Mouse (Mus musculus) G1E (cell line): ENCODE data around the gene Aste1. TPM values are rescaled to one million over a fixed set of nuclear protein-coding genes. Genes with fewer than 3 reads are reported as not detected.
A peak's percentile ranks its signal among the peaks of the same experiment; 100 is the strongest.

ENCODE experiments used
- ATAC-seq: 2 replicates; pipeline ENCODE4 v1.8.0; 2016; ENCODE audit warnings: mild to moderate bottlenecking; ENCODE audit not compliant: insufficient number of reproducible peaks, poor library complexity, low FRiP score, severe bottlenecking; ENCODE audit errors: extremely low read depth
- DNase-seq: peaks from one replicate; pipeline ENCODE4 v3.0.0; 2012; ENCODE audit warnings: low spot score
- H3K27me3 ChIP-seq: 2 replicates; pipeline ENCODE4 v1.6.1; 2012; ENCODE audit warnings: mild to moderate bottlenecking, low read length, inconsistent platforms; ENCODE audit not compliant: insufficient read depth
- H3K36me3 ChIP-seq: replicated peaks from 2 replicates; pipeline ENCODE3; 2012; ENCODE audit warnings: mild to moderate bottlenecking, inconsistent platforms
- H3K4me1 ChIP-seq: 2 replicates; pipeline ENCODE4 v1.6.1; 2012; ENCODE audit warnings: low read depth, low read length, inconsistent platforms, mixed read lengths; ENCODE audit not compliant: insufficient read depth
- H3K4me3 ChIP-seq: 2 replicates; pipeline ENCODE4 v1.5.1; 2012; ENCODE audit warnings: low read depth, mild to moderate bottlenecking, inconsistent platforms, low read length, moderate library complexity, mixed read lengths
- H3K9me3 ChIP-seq: replicated peaks from 2 replicates; pipeline ENCODE4 v1.6.1; 2012; ENCODE audit warnings: inconsistent platforms
- CTCF ChIP-seq: IDR thresholded peaks from 2 replicates; pipeline ENCODE4 v1.5.1; 2012; ENCODE audit warnings: low read depth, low read length, inconsistent platforms, mixed read lengths
- GATA1 ChIP-seq: IDR thresholded peaks from 2 replicates; pipeline ENCODE4 v1.6.1; 2012; ENCODE audit warnings: borderline replicate concordance, low read length, inconsistent platforms, mixed read lengths
- GATA2 ChIP-seq: IDR thresholded peaks from 2 replicates; pipeline ENCODE4 v1.6.1; 2012; ENCODE audit warnings: low read depth, low read length, inconsistent platforms, borderline replicate concordance
- POLR2AphosphoS5 ChIP-seq: IDR thresholded peaks from 2 replicates; pipeline ENCODE4 v1.6.1; 2012; ENCODE audit warnings: low read depth, low read length, inconsistent platforms; ENCODE audit not compliant: insufficient replicate concordance
- TAL1 ChIP-seq: conservative IDR thresholded peaks from 2 replicates; pipeline ENCODE4 v1.6.1; 2012; ENCODE audit warnings: low read depth, low read length, inconsistent platforms, mixed read lengths
- polyA plus RNA-seq: library from polyadenylated mRNA; stranded (reverse); fragments of >175 nt; gene quantifications from 2 replicates; pipeline ENCODE4 v1.2.3, GENCODE M21; 2012
- total RNA-seq, 2 experiments: library from RNA; stranded (forward) in 1 of 2; stranded (reverse) in 1 of 2; fragments of 200-1000 nt in 1 of 2; fragments of >200 nt in 1 of 2; fragmentation: Nextera tagmentation in 1 of 2; gene quantifications; 2 replicates each; pipeline ENCODE4 v1.2.3; 2014 to 2017

Gene Aste1
- 27.9 and 40.6 TPM in 2 replicates for total RNA-seq (2014; fragmentation: Nextera tagmentation)
- total RNA-seq (2017): 20.1 and 23.9 TPM in 2 replicates
- polyA plus RNA-seq: 2.6 and 2.9 TPM in 2 replicates

DNA sequence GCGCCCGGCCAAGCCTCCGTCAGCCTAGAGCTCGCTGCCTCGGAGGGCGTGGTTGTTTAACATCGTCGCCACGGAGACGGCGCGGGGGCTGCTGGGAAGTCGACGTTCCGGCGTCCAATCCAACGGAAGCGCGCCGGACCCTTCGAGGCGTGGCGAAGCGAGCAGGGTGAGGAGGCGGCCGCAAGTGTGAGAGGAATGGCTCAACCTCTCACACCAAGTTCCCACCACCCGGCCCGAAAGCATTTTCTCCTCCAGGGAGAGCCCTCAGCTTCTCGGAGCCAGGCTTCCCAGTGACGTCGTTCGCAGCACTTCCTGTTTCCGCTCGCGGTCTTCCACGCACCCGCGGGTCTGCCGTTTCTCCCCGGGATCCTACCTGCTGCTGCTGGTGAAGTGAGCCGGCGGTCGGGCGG, at the start of gene Aste1, which contains the start of gene Nek11:
TSS of gene Aste1 (plus strand) at position 175 of the 410 bp plus-strand sequence.
TSS of gene Nek11 (minus strand) at position 307 of the 410 bp plus-strand sequence.
- Histone ChIP-seq H3K27me3 (no peaks in the 10 kb centered on the region), H3K4me1 (peaks cover 40% of the 10 kb centered on the region), H3K36me3 (peaks cover 32% of the 10 kb centered on the region), H3K9me3 (no peaks in the 10 kb centered on the region), H3K4me3 (peak within 1 kb of the TSS; percentile 74)
- peak; percentile 76 for DNase-seq
- TF ChIP-seq POLR2AphosphoS5: no peak
- ATAC-seq: peak; percentile 98

DNA sequence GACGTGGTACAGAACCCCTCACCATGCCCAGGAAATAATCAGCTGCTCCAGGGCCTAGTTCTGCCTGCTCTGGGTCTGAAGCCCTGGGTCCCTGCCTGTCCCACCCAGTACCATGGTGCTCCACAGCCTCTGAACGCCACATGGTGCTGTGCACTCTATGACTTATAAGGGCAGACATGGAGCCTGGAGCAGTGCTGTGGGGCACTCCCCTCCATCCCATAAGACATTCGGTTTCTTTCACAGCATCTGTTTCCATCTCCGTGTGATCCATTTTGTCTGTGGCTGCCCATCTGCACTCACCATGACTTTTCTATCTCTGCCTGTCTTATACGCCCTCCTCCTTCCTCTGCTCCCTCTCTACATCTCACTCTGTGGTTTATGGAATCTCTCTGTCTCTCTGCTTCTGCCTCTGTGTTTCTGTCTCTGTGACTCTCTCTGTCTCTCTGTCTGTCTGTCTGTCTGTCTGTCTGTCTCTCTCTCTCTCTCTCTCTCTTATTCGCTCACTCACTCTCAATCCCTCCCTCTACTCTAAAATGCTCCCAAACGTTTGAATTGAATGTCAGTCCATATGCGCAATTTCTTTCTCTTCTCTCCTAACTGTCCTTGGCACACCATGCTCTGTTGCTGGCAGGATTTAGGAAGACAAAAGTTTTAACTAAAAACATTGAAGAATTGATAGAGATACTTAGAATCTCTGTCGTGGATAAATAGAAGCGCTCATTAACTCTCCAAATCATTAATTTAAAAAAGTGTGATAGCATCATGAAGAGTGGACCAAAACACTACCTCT, 46.8 kb upstream of the Aste1 start:
- H3K27me3 ChIP-seq: no peaks in the 10 kb centered on the region
- no peaks in the 10 kb centered on the region for H3K36me3 ChIP-seq
- DNase-seq (no peak), ATAC-seq (no peak)
- H3K9me3 ChIP-seq: peaks cover 8% of the 10 kb centered on the region
- H3K4me3 ChIP-seq: no peak overlapping the region
- no peaks in the 10 kb centered on the region for H3K4me1 ChIP-seq
- no peak for TF ChIP-seq TAL1
- TF ChIP-seq GATA1: no peak
- TF ChIP-seq GATA2: no peak
- TF ChIP-seq POLR2AphosphoS5: no peak
- no peak for TF ChIP-seq CTCF

DNA sequence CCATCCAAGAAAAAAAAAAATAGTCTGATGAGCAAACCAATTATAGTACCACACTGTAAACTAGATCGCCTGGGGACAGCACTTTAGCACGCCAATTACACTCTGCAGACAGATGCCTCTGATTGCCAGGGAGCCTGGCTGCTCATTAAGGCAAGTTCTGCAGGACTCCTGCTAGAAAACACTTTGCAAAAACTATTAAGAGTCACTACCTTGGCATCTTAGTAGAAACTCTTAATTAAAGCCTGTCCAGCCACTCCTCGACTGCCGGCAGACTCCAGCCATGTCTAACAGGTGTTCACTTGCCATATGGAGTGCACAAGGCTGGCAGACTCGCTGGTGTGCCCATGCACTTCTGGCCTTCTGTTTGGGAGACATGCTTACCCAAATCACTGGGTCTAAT, 46.2 kb upstream of the Aste1 start:
- no peaks in the 10 kb centered on the region for H3K27me3 ChIP-seq
- H3K4me1 ChIP-seq: no peaks in the 10 kb centered on the region
- no peaks in the 10 kb centered on the region for H3K36me3 ChIP-seq
- DNase-seq (no peak), ATAC-seq (no peak)
- no peak overlapping the region for H3K4me3 ChIP-seq
- peaks cover 8% of the 10 kb centered on the region for H3K9me3 ChIP-seq
- no peak for TF ChIP-seq GATA2
- no peak for TF ChIP-seq GATA1
- TF ChIP-seq CTCF: no peak

DNA sequence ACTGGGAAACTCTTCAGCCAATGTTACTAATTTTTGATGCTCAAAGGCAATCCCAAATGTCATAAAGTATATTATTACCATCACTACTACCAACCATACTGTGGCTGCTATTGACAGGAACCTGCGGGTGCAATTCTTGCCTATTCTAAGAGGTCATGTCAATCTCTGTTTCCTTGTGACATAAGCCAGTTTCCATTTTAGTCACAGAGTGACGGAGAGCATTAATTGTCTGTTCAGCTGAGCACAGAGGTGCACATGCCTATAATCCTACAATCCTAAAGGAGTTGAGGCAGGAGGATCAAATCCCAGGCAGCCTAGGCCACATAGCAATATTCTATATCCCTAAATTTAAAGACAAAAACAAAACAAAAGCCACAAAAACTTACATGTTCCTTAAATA, 33.0 kb upstream of the Aste1 start:
- TF ChIP-seq GATA1: no peak
- no peak for TF ChIP-seq CTCF
- no peak for TF ChIP-seq POLR2AphosphoS5
- TF ChIP-seq TAL1: no peak
- no peak for TF ChIP-seq GATA2
- Histone ChIP-seq H3K9me3 (0 out of 2 replicates have a peak, but pooled peaks cover 3% of the 10 kb centered on the region), H3K36me3 (no peaks in the 10 kb centered on the region), H3K4me3 (no peak overlapping the region), H3K27me3 (no peaks in the 10 kb centered on the region), H3K4me1 (no peaks in the 10 kb centered on the region)
- ATAC-seq: no peak
- DNase-seq: no peak

DNA sequence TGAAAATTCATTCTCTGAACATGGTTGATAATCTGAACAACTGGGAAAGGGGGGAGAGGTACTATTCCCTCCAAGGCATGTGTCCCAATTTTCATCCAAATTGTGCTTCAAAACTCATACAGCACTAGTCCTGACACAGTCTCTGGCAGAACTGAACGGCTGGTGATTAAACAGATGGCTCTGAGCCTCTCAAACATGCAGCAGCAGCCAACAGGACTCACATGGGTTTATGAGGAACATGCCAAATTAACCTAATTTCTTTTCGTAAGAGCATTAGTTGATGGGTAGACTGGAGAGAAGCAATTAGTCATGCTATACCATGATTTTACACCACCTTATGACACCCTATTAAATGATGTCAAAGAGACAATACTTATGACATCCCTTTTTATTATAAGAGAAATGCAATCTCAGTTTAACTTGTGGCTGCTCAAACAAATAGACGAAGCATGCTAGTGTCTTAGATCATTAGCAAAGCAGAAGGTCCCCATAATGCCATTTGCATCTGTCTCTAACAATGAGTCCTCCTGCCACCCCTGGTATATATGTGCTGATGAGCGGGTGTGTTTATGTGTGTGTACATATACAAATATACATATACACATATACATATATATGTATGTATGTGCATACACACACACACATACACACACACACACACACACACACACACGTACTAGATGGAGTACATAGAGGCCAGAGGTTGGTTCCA, 31.5 kb upstream of the Aste1 start:
- Histone ChIP-seq H3K36me3 (no peaks in the 10 kb centered on the region), H3K27me3 (no peaks in the 10 kb centered on the region), H3K9me3 (0 out of 2 replicates have a peak, but pooled peaks cover 3% of the 10 kb centered on the region), H3K4me1 (no peaks in the 10 kb centered on the region), H3K4me3 (no peak overlapping the region)
- TF ChIP-seq CTCF (no peak), POLR2AphosphoS5 (no peak), GATA1 (no peak), TAL1 (no peak), GATA2 (no peak)
- no peak for DNase-seq
- ATAC-seq: no peak

DNA sequence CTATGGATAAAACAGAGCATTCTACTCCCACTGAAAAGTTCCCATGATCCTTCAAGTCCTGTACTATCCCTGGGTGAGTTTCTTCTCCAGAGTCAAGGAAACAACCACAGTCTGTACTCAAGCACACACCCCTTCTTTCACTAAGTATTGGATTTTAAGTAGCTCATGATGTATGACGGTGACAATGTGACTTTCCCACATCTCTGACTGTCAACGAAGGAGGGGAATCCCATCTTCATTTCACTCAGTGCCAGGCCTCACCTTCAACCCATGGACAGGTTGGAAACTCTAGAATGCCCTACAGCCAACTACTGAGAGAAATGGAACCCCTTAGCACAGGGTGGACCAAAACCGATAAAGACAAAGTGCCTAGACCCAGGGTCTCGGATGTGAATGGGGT, 29.0 kb upstream of the Aste1 start:
- TF ChIP-seq GATA2: no peak
- no peak for TF ChIP-seq GATA1
- no peak for TF ChIP-seq CTCF
- TF ChIP-seq TAL1: no peak
- no peak for TF ChIP-seq POLR2AphosphoS5
- Histone ChIP-seq H3K4me1 (no peaks in the 10 kb centered on the region), H3K4me3 (no peak overlapping the region), H3K36me3 (no peaks in the 10 kb centered on the region), H3K9me3 (0 out of 2 replicates have a peak, but pooled peaks cover 3% of the 10 kb centered on the region), H3K27me3 (no peaks in the 10 kb centered on the region)
- ATAC-seq (no peak), DNase-seq (no peak)
